Mouse (Mus musculus): ENCODE results near the gene Rptor. TPM values are rescaled to one million over a fixed set of nuclear protein-coding genes. Genes with fewer than 3 reads are reported as not detected.
A peak's percentile ranks its signal among the peaks of the same experiment; 100 is the strongest.

The Rptor gene
- total and polyA plus RNA-seq, 3 experiments = 33.9 to 34.9 TPM; not detected in 1

- H3K36me3 ChIP-seq (ENCODE audit: control insufficient read depth in 1 of 2, insufficient read depth in 2 of 2, low read length in 2 of 2) = peaks cover 5 to 22% of the 10 kb centered on the region in 2 experiments; a peak in 3 of 4 replicates
- H3K4me1 ChIP-seq (ENCODE audit: control insufficient read depth in 1 of 2, insufficient read depth in 2 of 2, low read length in 2 of 2) = peaks cover 13 to 32% of the 10 kb centered on the region in 2 experiments
Observed at GRCm38 (mm10) chr11:119683796-119684195, 81.1 kb downstream of the Rptor start.

GRCm38 (mm10) chr11:119685477-119685876 lies 82.8 kb downstream of the Rptor start:
- peaks cover 5 to 22% of the 10 kb centered on the region in 2 experiments; a peak in 3 of 4 replicates for H3K36me3 ChIP-seq (ENCODE audit: control insufficient read depth in 1 of 2, insufficient read depth in 2 of 2, low read length in 2 of 2)
- peak; percentile 58; the same call in 1 of the 2 replicates for TF ChIP-seq MAZ (IDR thresholded peaks at IDR 0.05; ENCODE audit: low read depth, low read length)
- TF ChIP-seq EP300 (IDR thresholded peaks at IDR 0.05; ENCODE audit: low read depth in 1 of 2, low read length in 2 of 2) = peak; percentile 22 to 53; a peak in 3 of 4 replicates
- peak; percentile 79 for TF ChIP-seq RCOR1 (IDR thresholded peaks at IDR 0.05; ENCODE audit: low read depth, low read length)
- TF ChIP-seq NRF1 (IDR thresholded peaks at IDR 0.05; ENCODE audit: insufficient read depth, low read depth, low read length, poor library complexity, severe bottlenecking) = no peak
- peak; percentile 47; the same call in 1 of the 2 replicates for TF ChIP-seq MXI1 (IDR thresholded peaks at IDR 0.05; ENCODE audit: low read depth, low read length)
- TF ChIP-seq BHLHE40 (IDR thresholded peaks at IDR 0.05; ENCODE audit: borderline replicate concordance, low read depth, low read length) = peak; percentile 37; the same call in 1 of the 2 replicates
- peak; percentile 36; the same call in 1 of the 2 replicates for TF ChIP-seq MAX (IDR thresholded peaks at IDR 0.05; ENCODE audit: low read length)
- TF ChIP-seq POLR2A (IDR thresholded peaks at IDR 0.05; ENCODE audit: control insufficient read depth in 1 of 2, insufficient read depth in 1 of 2, low read depth in 1 of 2, low read length in 2 of 2, poor library complexity in 1 of 2) = no peak; a peak in 1 of 4 replicates
- TF ChIP-seq MYC (IDR thresholded peaks at IDR 0.05; ENCODE audit: low read depth, low read length) = 0 out of 2 replicates have a peak, but pooled peaks have one; percentile 57
- no peak for TF ChIP-seq MAFK (IDR thresholded peaks at IDR 0.05; ENCODE audit: borderline replicate concordance, low read depth, low read length)
- peak; percentile 58 for TF ChIP-seq ETS1 (IDR thresholded peaks at IDR 0.05; ENCODE audit: low read depth, low read length)
- 0 out of 2 replicates have a peak, but pooled peaks have one; percentile 6 for TF ChIP-seq TCF12 (IDR thresholded peaks at IDR 0.05; ENCODE audit: low read depth, low read length)
- TF ChIP-seq SIN3A (IDR thresholded peaks at IDR 0.05; ENCODE audit: low read length) = peak; percentile 53; the same call in 1 of the 2 replicates
- H3K4me1 ChIP-seq (ENCODE audit: control insufficient read depth in 1 of 2, insufficient read depth in 2 of 2, low read length in 2 of 2) = peaks cover 13 to 32% of the 10 kb centered on the region in 2 experiments
- H3K9ac ChIP-seq (ENCODE audit: control insufficient read depth, low read depth, low read length, poor library complexity, severe bottlenecking) = no peak overlapping the region
- H3K27me3 ChIP-seq (ENCODE audit: control insufficient read depth in 1 of 2, insufficient read depth in 2 of 2, low read length in 2 of 2) = no peaks in the 10 kb centered on the region
- peak; percentile 62 for DNase-seq (ENCODE audit: low read depth, low spot score)
- no peaks in the 10 kb centered on the region for H3K9me3 ChIP-seq (replicated peaks; ENCODE audit: insufficient read depth, low read length)
- peaks cover 44% of the 10 kb centered on the region for H3K79me2 ChIP-seq (ENCODE audit: control insufficient read depth, insufficient read depth, low read length, poor library complexity)
- H3K4me3 ChIP-seq (ENCODE audit: control insufficient read depth in 1 of 2, insufficient read depth in 1 of 2, low read depth in 2 of 2, low read length in 2 of 2) = no peak overlapping the region
- H3K27ac ChIP-seq (ENCODE audit: control insufficient read depth, low read depth, low read length) = peak overlapping the region; percentile 8; the same call in 1 of the 2 replicates

More at GRCm38 (mm10) chr11:119683796-119684195, 81.1 kb downstream of the Rptor start:
- H3K9ac ChIP-seq (ENCODE audit: control insufficient read depth, low read depth, low read length, poor library complexity, severe bottlenecking) = no peak overlapping the region
- H3K79me2 ChIP-seq (ENCODE audit: control insufficient read depth, insufficient read depth, low read length, poor library complexity) = peaks cover 29% of the 10 kb centered on the region; the same call in 1 of the 2 replicates
- H3K9me3 ChIP-seq (replicated peaks; ENCODE audit: insufficient read depth, low read length) = no peaks in the 10 kb centered on the region
- no peak for DNase-seq (ENCODE audit: low read depth, low spot score)
- H3K27ac ChIP-seq (ENCODE audit: control insufficient read depth, low read depth, low read length) = no peak overlapping the region
- H3K27me3 ChIP-seq (ENCODE audit: control insufficient read depth in 1 of 2, insufficient read depth in 2 of 2, low read length in 2 of 2) = no peaks in the 10 kb centered on the region
- H3K4me3 ChIP-seq (ENCODE audit: control insufficient read depth in 1 of 2, insufficient read depth in 1 of 2, low read depth in 2 of 2, low read length in 2 of 2) = no peak overlapping the region
- 0 out of 2 replicates have a peak, but pooled peaks have one; percentile 15 for TF ChIP-seq GATA1 (IDR thresholded peaks at IDR 0.05; ENCODE audit: low read depth, low read length)
- TF ChIP-seq ZMIZ1 (IDR thresholded peaks at IDR 0.05; ENCODE audit: low read depth, low read length) = no peak

Data from MEL (cell line).